Mouse (Mus musculus): ENCODE results near the gene BC029722. TPM values are rescaled to one million over a fixed set of nuclear protein-coding genes. Genes with fewer than 3 reads are reported as not detected.

BC029722 gene
- 8.4 and 9.0 TPM in 2 replicates for total RNA-seq (2023)

GRCm38 (mm10) chr2:155819392-155819448 is at the start of gene BC029722:
Gene BC029722 (minus strand): TSS chr2:155819426.

GRCm38 (mm10) chr2:155834732-155835131 is 15.5 kb upstream of the BC029722 start, which contains the start of gene Fam83c:
Gene Fam83c (minus strand): TSS chr2:155834854.

DNA sequence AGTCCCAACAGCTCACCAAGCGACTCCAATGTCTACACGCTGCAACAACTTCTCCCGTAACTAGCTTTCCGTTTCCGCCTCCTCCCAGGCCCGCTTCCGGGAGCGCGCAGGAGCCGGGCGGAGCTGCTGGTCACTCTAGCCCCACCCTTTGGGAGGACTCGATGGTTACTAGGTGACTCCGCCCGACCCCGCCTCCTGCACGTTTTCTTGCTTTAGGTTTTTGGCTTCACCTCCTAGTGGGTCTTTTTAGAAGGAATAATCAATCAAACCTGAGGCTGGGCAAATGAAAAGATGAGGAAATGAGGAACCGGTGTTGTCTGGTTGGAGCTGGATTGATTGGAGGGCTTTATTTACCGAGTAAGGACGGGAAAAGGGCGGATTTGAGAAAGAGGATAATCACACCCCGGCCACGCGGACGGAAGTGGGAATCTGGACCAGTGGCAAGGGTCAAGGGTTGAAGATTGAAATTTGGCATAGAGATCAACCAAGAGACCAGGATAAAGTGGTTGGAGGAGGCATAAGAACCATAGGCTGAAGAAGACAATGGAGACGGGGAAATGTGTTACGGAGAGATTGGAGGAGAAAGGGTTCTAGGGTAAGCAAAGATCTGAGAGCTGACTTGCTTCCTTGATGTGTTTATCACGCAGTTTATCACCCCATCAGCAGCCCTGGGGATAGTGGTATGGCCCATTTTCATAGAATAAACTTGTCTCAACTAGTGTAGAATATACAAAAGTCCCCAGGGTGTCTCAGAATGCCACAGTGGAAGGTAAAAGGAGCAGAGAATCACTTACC is 7.6 kb upstream of the BC029722 start, which contains the start of gene Eif6:
Gene Eif6, minus strand, starts transcription at position 296 of the 795 bp plus-strand sequence.

GRCm38 (mm10) chr2:155774927-155775684 is 44.1 kb downstream of the BC029722 start, which contains the start of gene Mmp24:
Gene Mmp24 (plus strand): TSS chr2:155775342.

Other genes with a start within 250 kb of the BC029722 start
- 9.7 and 14.6 TPM in 2 replicates for gene Gss, start 226.6 kb downstream of the BC029722 start, total RNA-seq (2023)
- gene Myh7b, start 208.2 kb downstream of the BC029722 start, total RNA-seq (2023), result not detected in 2 replicates
- gene Trpc4ap, start 127.0 kb downstream of the BC029722 start, total RNA-seq (2023), result 116 and 139 TPM in 2 replicates
- 32.5 and 42.7 TPM in 2 replicates for gene Edem2, start 90.0 kb downstream of the BC029722 start, total RNA-seq (2023)
- not detected in 2 replicates for gene Gm17581, start 83.6 kb downstream of the BC029722 start, total RNA-seq (2023)
- not detected in 2 replicates for gene Procr, start 68.3 kb downstream of the BC029722 start, total RNA-seq (2023)
- gene Mmp24, start 44.1 kb downstream of the BC029722 start, total RNA-seq (2023), result not detected in 2 replicates
- 71.4 and 79.8 TPM in 2 replicates for gene Eif6, start 7.5 kb upstream of the BC029722 start, total RNA-seq (2023)
- gene Fam83c, start 15.4 kb upstream of the BC029722 start, total RNA-seq (2023), result not detected in 2 replicates
- 9.8 and 13.0 TPM in 2 replicates for gene Uqcc1, start 110.9 kb upstream of the BC029722 start, total RNA-seq (2023)
- gene Gm15557, start 121.3 kb upstream of the BC029722 start, total RNA-seq (2023), result not detected in 2 replicates
- not detected in 2 replicates for gene Gdf5, start 125.9 kb upstream of the BC029722 start, total RNA-seq (2023)
- 57.4 and 85.4 TPM in 2 replicates for gene Cep250, start 137.0 kb upstream of the BC029722 start, total RNA-seq (2023)
- not detected in 2 replicates for gene 6430550D23Rik, start 188.6 kb upstream of the BC029722 start, total RNA-seq (2023)
- gene Ergic3, start 188.6 kb upstream of the BC029722 start, total RNA-seq (2023), result 57.4 and 60.2 TPM in 2 replicates
- gene Fer1l4, start 233.5 kb upstream of the BC029722 start, total RNA-seq (2023), result not detected in 2 replicates
- 0.43 and 0.85 TPM in 2 replicates for gene Spag4, start 245.7 kb upstream of the BC029722 start, total RNA-seq (2023)